Mouse (Mus musculus): ENCODE measurements at regions not wholly inside any gene's neighbourhood (a gene's known extent, or its start where the extent isn't known, plus 50 kb on each side); places are given as distances from the start of the nearest gene placed in this dataset.

- Histone ChIP-seq H3K4me3 (no peak overlapping the region), H3K27ac (no peak overlapping the region), H3K4me1 (peaks cover 6% of the 10 kb centered on the region; the same call in 1 of the 2 replicates), H3K9ac (no peak overlapping the region), H3K4me2 (no peak overlapping the region), H3K27me3 (replicated peaks) (no peaks in the 10 kb centered on the region), H3K9me3 (no peaks in the 10 kb centered on the region), H3K36me3 (replicated peaks) (no peaks in the 10 kb centered on the region)
- WGBS = 87% methylated on average over 6 of the region's 6 CpGs
- no peak for ATAC-seq (replicated peaks)
Measured at GRCm38 (mm10) chr2:68530228-68530627, 52.0 kb upstream of the 4933409G03Rik start.

GRCm38 (mm10) chr2:68531099-68531498 is 51.1 kb upstream of the 4933409G03Rik start:
- 36% methylated on average over 4 of the region's 4 CpGs for WGBS
- Histone ChIP-seq H3K36me3 (replicated peaks) (no peaks in the 10 kb centered on the region), H3K4me3 (no peak overlapping the region), H3K27me3 (replicated peaks) (no peaks in the 10 kb centered on the region), H3K9ac (no peak overlapping the region), H3K4me1 (peaks cover 6% of the 10 kb centered on the region; the same call in 1 of the 2 replicates), H3K4me2 (peak overlapping the region; percentile 4; the same call in 1 of the 2 replicates), H3K27ac (no peak overlapping the region), H3K9me3 (no peaks in the 10 kb centered on the region)
- ATAC-seq (replicated peaks) = 0 out of 2 replicates have a peak, but pooled peaks have one; percentile 60

Data from midbrain, embryonic 15.5 days (tissue).